Mouse (Mus musculus) heart, postnatal 14 days (tissue): ENCODE measurements around the gene Ltc4s. TPM values are rescaled to one million over a fixed set of nuclear protein-coding genes. Genes with fewer than 3 reads are reported as not detected.

Source experiments
- DNase-seq, 2 experiments: peaks; one replicate each; pipeline ENCODE4 v3.0.0; 2021 to 2022
- intact Hi-C: fragments of 180-260 bp; cut with DNase I; formaldehyde crosslinking; loops from one replicate; pipeline ENCODE4 v1.15.1; 2025
- total RNA-seq, 2 experiments: library from RNA; stranded (reverse); gene quantifications; 2 replicates each; pipeline ENCODE4 v1.2.3; 2021

The Ltc4s gene
- total RNA-seq, 2 experiments from 2014 or later, result 7.4 to 8.7 TPM

- intact Hi-C loops, result no loop called here
- DNase-seq, result no peak
Observed at GRCm38 (mm10) chr11:50252166-50252565, 13.8 kb upstream of the Ltc4s start.

- DNase-seq, result no peak
- intact Hi-C loops, result no loop called here
Observed at GRCm38 (mm10) chr11:50248473-50249171, 10.2 kb upstream of the Ltc4s start.

- intact Hi-C loops, result no loop called here
- no peak for DNase-seq
Observed at GRCm38 (mm10) chr11:50245269-50245668, 6.9 kb upstream of the Ltc4s start.

GRCm38 (mm10) chr11:50243926-50244325 lies 5.5 kb upstream of the Ltc4s start:
- intact Hi-C loops, result no loop called here
- no peak for DNase-seq

GRCm38 (mm10) chr11:50240235-50240911 lies 2.0 kb upstream of the Ltc4s start:
- intact Hi-C loops, result no loop called here
- DNase-seq, result peak in 1 of 2 experiments; percentile 15

- DNase-seq, result no peak
Observed at GRCm38 (mm10) chr11:50238821-50239791, 690 bp upstream of the Ltc4s start.

GRCm38 (mm10) chr11:50236937-50237835 lies 1.2 kb downstream of the Ltc4s start:
- no peak for DNase-seq
- intact Hi-C loops, result loop anchor here (2.0 kb wide), 2 partner anchors 56 to 128 kb away; partner anchors contain the start of gene Maml1

More at GRCm38 (mm10) chr11:50238821-50239791, 690 bp upstream of the Ltc4s start:
- intact Hi-C loops, result no loop called here

- intact Hi-C loops, result loop anchor here (2.0 kb wide), 2 partner anchors 56 to 128 kb away; partner anchors contain the start of gene Maml1
- peak; percentile 91 to 92 for DNase-seq
Observed at GRCm38 (mm10) chr11:50236540-50236936, 1.9 kb downstream of the Ltc4s start.

- DNase-seq, result no peak
- intact Hi-C loops, result loop anchor here (5.0 kb wide), 1 partner anchor 247 kb away; no protein-coding TSS in a partner anchor
Observed at GRCm38 (mm10) chr11:50234606-50235005, 3.8 kb downstream of the Ltc4s start.

GRCm38 (mm10) chr11:50233993-50234392 lies 4.4 kb downstream of the Ltc4s start:
- intact Hi-C loops, result loop anchor here (2.0 to 5.0 kb wide), 2 partner anchors 71 to 247 kb away; no protein-coding TSS in a partner anchor
- DNase-seq, result no peak

GRCm38 (mm10) chr11:50233022-50233421 lies 5.4 kb downstream of the Ltc4s start:
- DNase-seq, result no peak
- intact Hi-C loops, result loop anchor here (2.0 to 5.0 kb wide), 2 partner anchors 70 to 246 kb away; no protein-coding TSS in a partner anchor

- peak in 1 of 2 experiments; percentile 51 for DNase-seq
- intact Hi-C loops, result loop anchor here (5.0 kb wide), 1 partner anchor 244 kb away; no protein-coding TSS in a partner anchor
Observed at GRCm38 (mm10) chr11:50231411-50231810, 7.0 kb downstream of the Ltc4s start.

- no peak for DNase-seq
- intact Hi-C loops, result loop anchor here (5.0 kb wide), 1 partner anchor 243 kb away; no protein-coding TSS in a partner anchor
Observed at GRCm38 (mm10) chr11:50230481-50231304, 7.7 kb downstream of the Ltc4s start.

- DNase-seq, result peak in 1 of 2 experiments; percentile 56
- intact Hi-C loops, result loop anchor here (5.0 kb wide), 1 partner anchor 52 kb away; no protein-coding TSS in a partner anchor
Observed at GRCm38 (mm10) chr11:50229252-50229910, 9.0 kb downstream of the Ltc4s start.

GRCm38 (mm10) chr11:50228772-50229171 lies 9.6 kb downstream of the Ltc4s start:
- DNase-seq, result no peak
- intact Hi-C loops, result loop anchor here (5.0 kb wide), 1 partner anchor 51 kb away; no protein-coding TSS in a partner anchor

- DNase-seq, result no peak
Observed at GRCm38 (mm10) chr11:50227736-50228135, 10.7 kb downstream of the Ltc4s start.

GRCm38 (mm10) chr11:50227226-50227625 lies 11.2 kb downstream of the Ltc4s start:
- intact Hi-C loops, result loop anchor here (5.0 kb wide), 1 partner anchor 50 kb away; no protein-coding TSS in a partner anchor

More at GRCm38 (mm10) chr11:50227736-50228135, 10.7 kb downstream of the Ltc4s start:
- intact Hi-C loops, result loop anchor here (5.0 kb wide), 1 partner anchor 50 kb away; no protein-coding TSS in a partner anchor

More at GRCm38 (mm10) chr11:50227226-50227625, 11.2 kb downstream of the Ltc4s start:
- no peak for DNase-seq
